Mouse (Mus musculus) thymus, adult 2 months (tissue): ENCODE results near the gene BC048671.

Source experiments
- CTCF ChIP-seq: fragments of 200-500 bp; IDR thresholded peaks from 2 replicates; pipeline ENCODE4 v1.5.1; 2012; ENCODE audit warnings: mild to moderate bottlenecking, control low read depth, low read length, moderate library complexity, borderline replicate concordance; ENCODE audit not compliant: control insufficient read depth, poor library complexity, insufficient read depth; ENCODE audit errors: extremely low read depth
- POLR2A ChIP-seq: fragments of 200-500 bp; IDR thresholded peaks from 2 replicates; pipeline ENCODE4 v1.6.1; 2012; ENCODE audit warnings: mild to moderate bottlenecking, low read length, control low read depth, moderate library complexity; ENCODE audit not compliant: control insufficient read depth, poor library complexity, insufficient read depth; ENCODE audit errors: extremely low read depth

DNA sequence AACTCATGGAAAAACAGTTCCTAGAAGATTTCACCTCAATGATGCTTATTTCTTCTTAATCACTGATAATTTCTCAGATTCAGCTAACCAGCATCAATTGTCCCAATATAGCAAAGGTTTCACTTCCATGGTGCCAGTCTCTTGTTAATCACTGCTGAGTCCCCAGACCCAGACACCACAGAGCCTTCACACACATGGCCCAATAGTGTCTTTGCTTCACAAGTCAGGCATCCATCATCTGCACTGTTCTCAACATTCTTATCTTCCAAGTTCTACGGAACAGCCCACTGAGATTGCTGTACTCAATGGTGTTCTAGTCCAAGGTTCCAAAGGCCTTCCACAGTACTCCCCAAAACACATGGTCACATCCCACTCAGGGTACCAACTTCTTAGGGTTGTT, at the start of gene BC048671:
- TF ChIP-seq POLR2A (no peak), CTCF (no peak)
